In the genomic region with DNA sequence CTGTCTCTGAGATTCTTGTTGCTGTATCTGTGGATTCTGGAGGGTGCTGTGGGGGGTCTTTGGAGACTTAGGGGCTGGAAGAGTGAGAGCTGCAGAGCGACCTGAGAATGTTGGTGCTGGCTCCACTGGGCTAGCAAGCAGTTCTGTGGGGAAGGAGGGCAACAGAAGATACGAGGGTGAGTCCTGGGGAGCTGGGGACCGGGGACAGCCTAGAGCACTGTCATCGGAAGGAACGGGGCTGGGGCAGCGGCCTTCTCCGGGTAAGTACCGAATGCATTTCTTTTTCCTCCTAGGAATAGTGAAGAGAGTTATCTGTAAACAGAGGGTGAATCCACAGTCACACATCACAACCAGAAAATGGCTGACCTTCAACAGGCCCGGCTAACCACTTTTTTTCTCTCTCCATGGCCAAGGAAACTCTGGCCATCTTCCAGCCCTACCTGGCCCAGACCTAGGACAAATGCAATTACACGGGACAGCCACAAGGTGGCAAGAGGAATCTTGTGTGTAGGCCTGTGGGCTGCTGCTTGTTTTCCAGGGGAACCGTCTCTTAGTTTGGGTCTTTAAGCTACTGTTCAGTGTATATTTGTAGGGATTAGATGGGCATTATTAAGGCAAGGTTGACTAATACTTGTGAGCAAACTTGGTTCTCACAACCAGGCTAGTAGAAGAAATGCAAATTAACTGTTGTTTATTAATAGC, we compare ENCODE assay signal across 9 mouse cellular contexts. TPM values are rescaled to one million over a fixed set of nuclear protein-coding genes. Genes with fewer than 3 reads are reported as not detected.
DNase-seq lines count a peak whose midpoint lies in the region; ATAC-seq lines count a peak whose summit lies in the region.
"Had no signal": no experiment of that assay in that cellular context is flagged by ENCODE, and none has a peak within 500 bp of the region (broad histone marks: within the 10 kb centered on the region; RNA-seq: fewer than 3 reads in every experiment).

No protein-coding gene starts in this region.

- 70% methylated on average over 11 of the region's 11 CpGs for WGBS in hindbrain, embryonic 10.5 days
- WGBS in hindbrain, embryonic 12.5 days: 69% methylated on average over 11 of the region's 11 CpGs
- 67% methylated on average over 11 of the region's 11 CpGs for WGBS in forebrain, embryonic 15.5 days
- 66% methylated on average over 11 of the region's 11 CpGs for WGBS in midbrain, embryonic 11.5 days
- WGBS in stomach, embryonic 14.5 days: 63% methylated on average over 11 of the region's 11 CpGs

- no peaks in the 10 kb centered on the region for H3K4me1 ChIP-seq in hindbrain, embryonic 10.5 days (replicated peaks)
- H3K4me1 ChIP-seq in hindbrain, embryonic 12.5 days: no peaks in the 10 kb centered on the region
- no peaks in the 10 kb centered on the region for H3K4me1 ChIP-seq in forebrain, embryonic 15.5 days
- no peaks in the 10 kb centered on the region for H3K4me1 ChIP-seq in midbrain, embryonic 11.5 days (ENCODE audit: control insufficient read depth, insufficient read depth, low read length)
- H3K4me1 ChIP-seq in stomach, embryonic 14.5 days (ENCODE audit: control insufficient read depth, insufficient read depth, low read length): peaks cover 12% of the 10 kb centered on the region; the same call in 1 of the 2 replicates

- no peak overlapping the region for H3K9ac ChIP-seq in hindbrain, embryonic 12.5 days
- H3K9ac ChIP-seq in forebrain, embryonic 15.5 days (replicated peaks): no peak overlapping the region
- no peak overlapping the region for H3K9ac ChIP-seq in midbrain, embryonic 11.5 days (ENCODE audit: low read length)
- no peak overlapping the region for H3K9ac ChIP-seq in stomach, embryonic 14.5 days (replicated peaks; ENCODE audit: low read depth, low read length)

- H3K27me3 ChIP-seq in hindbrain, embryonic 10.5 days (ENCODE audit: insufficient read depth, poor library complexity, severe bottlenecking): no peaks in the 10 kb centered on the region
- no peaks in the 10 kb centered on the region for H3K27me3 ChIP-seq in hindbrain, embryonic 12.5 days
- no peaks in the 10 kb centered on the region for H3K27me3 ChIP-seq in forebrain, embryonic 15.5 days
- no peaks in the 10 kb centered on the region for H3K27me3 ChIP-seq in midbrain, embryonic 11.5 days (ENCODE audit: control insufficient read depth, insufficient read depth, low read length)
- H3K27me3 ChIP-seq in stomach, embryonic 14.5 days (ENCODE audit: control insufficient read depth, insufficient read depth, low read length): no peaks in the 10 kb centered on the region

- intact Hi-C loops in left cerebral cortex, postnatal 14 days (cut with DNase I): loop anchor here (5.0 kb wide), 2 partner anchors 43 to 88 kb away; no protein-coding TSS in a partner anchor

- no peak overlapping the region for H3K27ac ChIP-seq in hindbrain, embryonic 10.5 days
- H3K27ac ChIP-seq in hindbrain, embryonic 12.5 days: no peak overlapping the region
- H3K27ac ChIP-seq in forebrain, embryonic 15.5 days (replicated peaks): no peak overlapping the region
- H3K27ac ChIP-seq in midbrain, embryonic 11.5 days (ENCODE audit: low read depth, low read length): no peak overlapping the region
- H3K27ac ChIP-seq in stomach, embryonic 14.5 days (ENCODE audit: low read length): peak overlapping the region; percentile 29; the same call in 1 of the 2 replicates

- no peaks in the 10 kb centered on the region for H3K9me3 ChIP-seq in hindbrain, embryonic 10.5 days
- no peaks in the 10 kb centered on the region for H3K9me3 ChIP-seq in hindbrain, embryonic 12.5 days (replicated peaks)
- H3K9me3 ChIP-seq in forebrain, embryonic 15.5 days: no peaks in the 10 kb centered on the region
- H3K9me3 ChIP-seq in midbrain, embryonic 11.5 days (ENCODE audit: control insufficient read depth, low read length): no peaks in the 10 kb centered on the region
- H3K9me3 ChIP-seq in stomach, embryonic 14.5 days (ENCODE audit: control insufficient read depth, low read depth, low read length): no peaks in the 10 kb centered on the region

- no peak for ATAC-seq in hindbrain, embryonic 12.5 days (ENCODE audit: low FRiP score)
- peak; percentile 76 for ATAC-seq in forebrain, embryonic 15.5 days (replicated peaks)
- ATAC-seq in midbrain, embryonic 11.5 days (ENCODE audit: low FRiP score): peak; percentile 74; the same call in 1 of the 2 replicates
- peak; percentile 47; the same call in 1 of the 2 replicates for ATAC-seq in stomach, embryonic 14.5 days (ENCODE audit: insufficient number of reproducible peaks, insufficient read depth, low FRiP score, low read depth)

- no peak overlapping the region for H3K4me2 ChIP-seq in hindbrain, embryonic 12.5 days (replicated peaks)
- H3K4me2 ChIP-seq in forebrain, embryonic 15.5 days (replicated peaks): no peak overlapping the region
- H3K4me2 ChIP-seq in midbrain, embryonic 11.5 days: no peak overlapping the region
- H3K4me2 ChIP-seq in stomach, embryonic 14.5 days (replicated peaks; ENCODE audit: low read depth, low read length): no peak overlapping the region

- H3K4me3 ChIP-seq in hindbrain, embryonic 10.5 days: no peak overlapping the region
- no peak overlapping the region for H3K4me3 ChIP-seq in hindbrain, embryonic 12.5 days
- H3K4me3 ChIP-seq in forebrain, embryonic 15.5 days: no peak overlapping the region
- H3K4me3 ChIP-seq in midbrain, embryonic 11.5 days (ENCODE audit: low read depth, low read length): no peak overlapping the region
- no peak overlapping the region for H3K4me3 ChIP-seq in stomach, embryonic 14.5 days (ENCODE audit: low read depth, low read length)
- H3K4me3 ChIP-seq: myocyte had no signal

- peaks cover 61% of the 10 kb centered on the region for H3K36me3 ChIP-seq in hindbrain, embryonic 10.5 days
- peaks cover 10% of the 10 kb centered on the region; the same call in 1 of the 2 replicates for H3K36me3 ChIP-seq in hindbrain, embryonic 12.5 days
- peaks cover 12% of the 10 kb centered on the region; the same call in 1 of the 2 replicates for H3K36me3 ChIP-seq in forebrain, embryonic 15.5 days
- H3K36me3 ChIP-seq in midbrain, embryonic 11.5 days (ENCODE audit: control insufficient read depth, insufficient read depth, low read length): peaks cover 3% of the 10 kb centered on the region; the same call in 1 of the 2 replicates
- peaks cover 9% of the 10 kb centered on the region for H3K36me3 ChIP-seq in stomach, embryonic 14.5 days (ENCODE audit: control insufficient read depth, insufficient read depth, low read length)

- DNase-seq in hindbrain, embryonic 10.5 days (ENCODE audit: low spot score): peak; percentile 54
- DNase-seq in cerebellum, adult 11 months: peak; percentile 76
- peak; percentile 37 for DNase-seq in hindlimb bud, embryonic 11.5 days (ENCODE audit: extremely low spot score, low read depth, low spot score)
- peak; percentile 62 to 68 for DNase-seq in left cerebral cortex, postnatal 14 days (ENCODE audit: low spot score in 2 of 2)
- peak; percentile 93 for DNase-seq in midbrain, embryonic 11.5 days (ENCODE audit: low spot score, missing footprints)

RNA-seq across cellular contexts. Expression of a gene that starts 22.0 kb away (rescaled TPM):
- 905 and 976 TPM in 2 replicates for polyA plus RNA-seq in hindbrain, embryonic 10.5 days (2016; fragmentation: Nextera tagmentation; extraction: Ambion mirVana)
- polyA plus RNA-seq in hindbrain, embryonic 12.5 days (2016; fragmentation: Nextera tagmentation; extraction: Ambion mirVana): 978 and 979 TPM in 2 replicates
- 1,081 and 1,145 TPM in 2 replicates for polyA plus RNA-seq in forebrain, embryonic 15.5 days (2015; fragmentation: Nextera tagmentation; extraction: Ambion mirVana)
- 100 to 1,000 TPM; 473 to 503 TPM for total RNA-seq in left cerebral cortex, postnatal 14 days (2021)
- 1,013 and 1,113 TPM in 2 replicates for polyA plus RNA-seq in midbrain, embryonic 11.5 days (2014; fragmentation: Nextera tagmentation; extraction: Ambion mirVana)
- 800 and 831 TPM in 2 replicates for polyA plus RNA-seq in stomach, embryonic 14.5 days (2014; fragmentation: Nextera tagmentation; extraction: Ambion mirVana)

RNA-seq across cellular contexts. Expression of a gene that starts 29.0 kb away (rescaled TPM):
- polyA plus RNA-seq in hindbrain, embryonic 10.5 days (2016; fragmentation: Nextera tagmentation; extraction: Ambion mirVana): 9.3 and 10.8 TPM in 2 replicates
- 7.6 and 8.6 TPM in 2 replicates for polyA plus RNA-seq in hindbrain, embryonic 12.5 days (2016; fragmentation: Nextera tagmentation; extraction: Ambion mirVana)
- 3.4 and 4.2 TPM in 2 replicates for polyA plus RNA-seq in forebrain, embryonic 15.5 days (2015; fragmentation: Nextera tagmentation; extraction: Ambion mirVana)
- 1 to 10 TPM; 5.3 to 7.1 TPM for total RNA-seq in left cerebral cortex, postnatal 14 days (2021)
- polyA plus RNA-seq in midbrain, embryonic 11.5 days (2014; fragmentation: Nextera tagmentation; extraction: Ambion mirVana): 8.0 and 10.7 TPM in 2 replicates
- 4.4 and 5.3 TPM in 2 replicates for polyA plus RNA-seq in stomach, embryonic 14.5 days (2014; fragmentation: Nextera tagmentation; extraction: Ambion mirVana)

RNA-seq across cellular contexts. Expression of a gene that starts 40.0 kb away (rescaled TPM):
- polyA plus RNA-seq in hindbrain, embryonic 10.5 days (2016; fragmentation: Nextera tagmentation; extraction: Ambion mirVana): not detected in 2 replicates
- not detected in 2 replicates for polyA plus RNA-seq in hindbrain, embryonic 12.5 days (2016; fragmentation: Nextera tagmentation; extraction: Ambion mirVana)
- polyA plus RNA-seq in forebrain, embryonic 15.5 days (2015; fragmentation: Nextera tagmentation; extraction: Ambion mirVana): not detected in 2 replicates
- not detected for total RNA-seq in left cerebral cortex, postnatal 14 days (2021)
- polyA plus RNA-seq in midbrain, embryonic 11.5 days (2014; fragmentation: Nextera tagmentation; extraction: Ambion mirVana): not detected in 2 replicates
- not detected in 2 replicates for polyA plus RNA-seq in stomach, embryonic 14.5 days (2014; fragmentation: Nextera tagmentation; extraction: Ambion mirVana)
- polyA plus RNA-seq: myocyte had no signal

Comparison
In these comparisons a context has a peak if more than half of its experiments do, and no peak if none do; other contexts are left out.
1. DNase-seq: peak in every context shown above with its lines; median percentile 93 in midbrain, embryonic 11.5 days; 76 in cerebellum, adult 11 months; 65 in left cerebral cortex, postnatal 14 days; 54 in hindbrain, embryonic 10.5 days; 37 in hindlimb bud, embryonic 11.5 days.